Mouse (Mus musculus): ENCODE data around the gene Gm16867. TPM values are rescaled to one million over a fixed set of nuclear protein-coding genes. Genes with fewer than 3 reads are reported as not detected.
"Not testable (repeated sequence)": the region's sequence is repeated elsewhere in the genome, so short reads cannot be mapped to it uniquely, and the experiment has no call there.

The Gm16867 gene
- polyA plus RNA-seq, 1 experiment from 2014 or later: 0.11 TPM

GRCm38 (mm10) chr14:69440955-69441354 is 62.2 kb downstream of the Gm16867 start:
- not testable (repeated sequence) for H3K4me3 ChIP-seq (replicated peaks; ENCODE audit: low read depth, low read length); H3K27ac ChIP-seq; H3K9me3 ChIP-seq (replicated peaks; ENCODE audit: low read length); H3K36me3 ChIP-seq (ENCODE audit: insufficient read depth, low read length); ATAC-seq (replicated peaks; ENCODE audit: low FRiP score, low read depth); H3K27me3 ChIP-seq (ENCODE audit: insufficient read depth, low read length); H3K4me2 ChIP-seq (ENCODE audit: low read length); H3K9ac ChIP-seq (ENCODE audit: low read depth, low read length); H3K4me1 ChIP-seq (replicated peaks; ENCODE audit: insufficient read depth, low read length); DNase-seq (ENCODE audit: low spot score)
- no CpG with 5 or more reads among the region's 7 CpGs for WGBS

- H3K27ac ChIP-seq; H3K36me3 ChIP-seq (ENCODE audit: insufficient read depth, low read length); H3K9me3 ChIP-seq (replicated peaks; ENCODE audit: low read length); H3K27me3 ChIP-seq (ENCODE audit: insufficient read depth, low read length); DNase-seq (ENCODE audit: low spot score); H3K9ac ChIP-seq (ENCODE audit: low read depth, low read length); H3K4me1 ChIP-seq (replicated peaks; ENCODE audit: insufficient read depth, low read length); H3K4me2 ChIP-seq (ENCODE audit: low read length); H3K4me3 ChIP-seq (replicated peaks; ENCODE audit: low read depth, low read length); ATAC-seq (replicated peaks; ENCODE audit: low FRiP score, low read depth): not testable (repeated sequence)
- WGBS: no CpG with 5 or more reads among the region's 7 CpGs
These were observed 64.4 kb downstream of the Gm16867 start for GRCm38 (mm10) chr14:69438678-69439214.

- no CpG with 5 or more reads among the region's 7 CpGs for WGBS
- DNase-seq (ENCODE audit: low spot score); ATAC-seq (replicated peaks; ENCODE audit: low FRiP score, low read depth): not testable (repeated sequence)
These were observed 82.2 kb downstream of the Gm16867 start for GRCm38 (mm10) chr14:69421003-69421402.

GRCm38 (mm10) chr14:69417545-69417944 is 85.6 kb downstream of the Gm16867 start:
- not testable (repeated sequence) for ATAC-seq (replicated peaks; ENCODE audit: low FRiP score, low read depth); H3K36me3 ChIP-seq (ENCODE audit: insufficient read depth, low read length)

More at GRCm38 (mm10) chr14:69421003-69421402, 82.2 kb downstream of the Gm16867 start:
- H3K36me3 ChIP-seq (ENCODE audit: insufficient read depth, low read length); H3K4me1 ChIP-seq (replicated peaks; ENCODE audit: insufficient read depth, low read length); H3K27me3 ChIP-seq (ENCODE audit: insufficient read depth, low read length); H3K9ac ChIP-seq (ENCODE audit: low read depth, low read length); H3K4me2 ChIP-seq (ENCODE audit: low read length); H3K4me3 ChIP-seq (replicated peaks; ENCODE audit: low read depth, low read length); H3K9me3 ChIP-seq (replicated peaks; ENCODE audit: low read length); H3K27ac ChIP-seq: not testable (repeated sequence)

More at GRCm38 (mm10) chr14:69417545-69417944, 85.6 kb downstream of the Gm16867 start:
- no CpG with 5 or more reads among the region's 7 CpGs for WGBS
- H3K9me3 ChIP-seq (replicated peaks; ENCODE audit: low read length); H3K4me3 ChIP-seq (replicated peaks; ENCODE audit: low read depth, low read length); DNase-seq (ENCODE audit: low spot score); H3K9ac ChIP-seq (ENCODE audit: low read depth, low read length); H3K27ac ChIP-seq; H3K4me2 ChIP-seq (ENCODE audit: low read length); H3K27me3 ChIP-seq (ENCODE audit: insufficient read depth, low read length); H3K4me1 ChIP-seq (replicated peaks; ENCODE audit: insufficient read depth, low read length): not testable (repeated sequence)

Other genes starting within 250 kb of the Gm16867 start
- gene Synb, start 209.1 kb downstream of the Gm16867 start, polyA plus RNA-seq (2015; fragmentation: Nextera tagmentation; extraction: Ambion mirVana): not detected in 2 replicates
- gene Gm27179, start 9.2 kb upstream of the Gm16867 start, polyA plus RNA-seq (2015; fragmentation: Nextera tagmentation; extraction: Ambion mirVana): not detected in 2 replicates
- 14.8 and 16.2 TPM in 2 replicates for gene Entpd4b, start 52.1 kb upstream of the Gm16867 start, polyA plus RNA-seq (2015; fragmentation: Nextera tagmentation; extraction: Ambion mirVana)